Mouse (Mus musculus): ENCODE data around the gene Dad1.

- TF ChIP-seq CTCF (IDR thresholded peaks at IDR 0.05; ENCODE audit: extremely low read depth, insufficient read depth, insufficient read length, insufficient replicate concordance) (no peak), POLR2A (IDR thresholded peaks at IDR 0.05; ENCODE audit: low read depth, low read length) (no peak)
Measured at GRCm38 (mm10) chr14:54191026-54191390, 62.9 kb downstream of the Dad1 start.
